Mouse (Mus musculus): ENCODE measurements around the gene Dab1. TPM values are rescaled to one million over a fixed set of nuclear protein-coding genes. Genes with fewer than 3 reads are reported as not detected.

Gene Dab1
- polyA plus RNA-seq, 1 experiment, result 1.5 TPM

DNA sequence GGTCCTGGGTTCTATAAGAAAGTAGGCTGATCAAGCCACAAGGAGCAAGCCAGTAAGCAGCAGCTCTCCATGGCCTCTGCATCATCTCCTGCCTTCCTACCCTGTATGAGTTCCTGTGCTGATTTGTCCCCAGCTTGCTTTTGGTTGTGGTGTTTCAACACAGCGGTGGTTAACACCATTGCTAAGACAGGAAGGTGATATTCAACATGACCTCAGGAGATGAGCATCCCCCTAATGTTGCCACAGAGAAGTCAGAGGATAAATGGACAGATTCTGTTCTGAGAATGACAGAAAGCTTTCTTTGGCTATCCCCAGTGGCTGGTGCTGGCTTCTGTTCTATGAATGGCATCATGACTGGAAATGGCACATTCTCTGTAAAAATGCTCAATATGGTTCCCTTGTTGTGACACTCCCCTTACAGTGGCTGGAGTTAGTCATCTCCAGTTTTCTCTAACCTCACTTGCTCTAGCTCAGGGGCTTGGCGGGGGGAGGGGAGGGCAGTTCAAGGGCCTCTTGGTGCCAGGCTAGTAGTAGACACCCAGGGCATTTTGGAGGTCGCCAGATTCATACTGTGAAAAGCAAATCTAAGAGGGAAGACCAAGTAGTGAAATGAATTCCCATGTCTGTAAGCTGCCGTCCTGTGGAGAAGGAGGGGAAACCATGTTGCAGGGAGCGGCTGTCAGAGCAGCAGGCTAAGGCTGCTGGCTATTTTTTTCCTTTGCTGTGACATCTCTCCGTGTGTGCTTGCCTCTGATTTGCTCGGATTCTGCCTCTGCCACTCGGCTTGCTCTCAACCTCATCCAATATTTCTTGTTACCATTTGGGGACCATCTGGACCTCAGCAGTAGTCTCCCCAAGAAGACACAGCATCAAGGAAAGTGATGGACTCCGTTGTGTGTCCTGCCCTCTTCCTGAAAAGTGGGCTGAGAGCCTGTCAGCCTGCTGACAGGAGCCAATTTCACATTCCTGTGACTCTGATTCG is 1086.8 kb downstream of the Dab1 start:
- H3K4me3 ChIP-seq (replicated peaks; ENCODE audit: control insufficient read depth, low read depth, low read length), result no peak overlapping the region
- TF ChIP-seq CTCF (IDR thresholded peaks at IDR 0.05; ENCODE audit: control insufficient read depth, insufficient read depth, low read length), result no peak
- TF ChIP-seq POLR2A (IDR thresholded peaks at IDR 0.05; ENCODE audit: borderline replicate concordance, control insufficient read depth, low read depth, low read length), result no peak
- no peaks in the 10 kb centered on the region for H3K4me1 ChIP-seq (ENCODE audit: control insufficient read depth, insufficient read depth, low read length)
- 64% methylated on average over 10 of the region's 10 CpGs for WGBS
- no peak overlapping the region for H3K27ac ChIP-seq (ENCODE audit: control insufficient read depth, insufficient read depth, low read depth, low read length, poor library complexity)

DNA sequence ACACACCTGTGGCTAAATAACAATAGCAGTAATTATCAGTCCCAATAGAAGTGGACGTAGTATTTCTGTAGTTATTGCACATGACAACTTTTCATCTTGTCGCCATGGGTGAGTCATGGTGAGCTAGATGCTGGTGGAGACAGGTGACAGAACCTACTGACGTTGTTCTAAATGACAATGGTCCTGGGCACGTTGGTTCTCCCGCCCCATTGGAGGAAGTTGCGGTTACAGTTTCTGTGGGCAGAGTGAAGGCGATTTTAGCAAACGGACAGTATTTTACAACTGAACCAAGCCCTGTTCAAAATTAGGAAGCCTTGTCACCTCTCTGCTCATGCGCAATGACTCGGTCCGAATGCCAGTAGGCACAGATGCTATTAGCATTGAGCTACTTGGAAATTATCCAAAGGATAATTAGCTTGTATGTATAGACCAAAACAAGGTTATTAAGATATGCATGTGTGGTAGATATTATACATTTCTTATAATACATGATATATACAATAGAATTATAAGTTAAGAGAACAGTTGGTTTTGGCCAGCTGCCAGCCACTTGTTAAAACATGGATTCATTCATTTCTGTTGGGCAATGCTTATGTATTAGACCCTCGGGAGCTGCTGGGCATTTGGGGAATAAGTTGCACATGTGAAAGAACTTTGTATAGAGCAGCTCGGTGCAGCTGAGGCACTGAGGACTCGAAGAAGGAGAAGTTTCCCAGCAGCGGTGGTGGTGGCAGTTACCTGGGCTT is 1093.4 kb downstream of the Dab1 start:
- WGBS, result 43% methylated on average over 15 of the region's 15 CpGs
- no peak overlapping the region for H3K27ac ChIP-seq (ENCODE audit: control insufficient read depth, insufficient read depth, low read depth, low read length, poor library complexity)
- TF ChIP-seq CTCF (IDR thresholded peaks at IDR 0.05; ENCODE audit: control insufficient read depth, insufficient read depth, low read length), result no peak
- no peaks in the 10 kb centered on the region; the same call in 1 of the 2 replicates for H3K4me1 ChIP-seq (ENCODE audit: control insufficient read depth, insufficient read depth, low read length)
- no peak overlapping the region for H3K4me3 ChIP-seq (replicated peaks; ENCODE audit: control insufficient read depth, low read depth, low read length)

DNA sequence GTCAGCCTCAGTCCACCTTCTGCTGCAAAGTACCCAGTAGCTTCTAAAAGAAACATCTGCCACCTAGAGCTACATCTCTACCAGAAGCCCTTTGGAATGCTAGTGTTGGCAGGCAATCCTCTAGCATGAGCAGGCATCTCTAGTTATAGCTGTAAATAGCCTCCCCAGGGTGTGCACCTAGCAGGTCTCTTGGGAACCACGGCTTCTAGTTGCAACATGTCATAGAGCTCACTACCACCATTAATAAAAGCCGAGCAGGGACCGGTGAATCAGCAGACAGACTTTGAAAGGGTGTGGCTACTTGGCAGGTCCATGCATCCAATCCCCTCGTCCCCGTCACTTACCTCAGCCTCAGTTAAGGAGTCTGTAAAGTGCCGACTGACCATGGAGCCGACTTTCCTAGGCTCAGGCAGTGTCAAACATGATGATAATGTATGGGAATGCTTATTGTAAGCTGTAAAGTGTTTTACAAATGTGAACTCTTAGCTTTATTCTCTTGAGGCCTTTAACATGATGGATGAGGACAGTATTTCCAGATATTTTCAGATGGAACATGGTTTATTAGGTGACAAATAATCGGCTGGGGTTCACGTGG is 1095.9 kb downstream of the Dab1 start:
- WGBS, result 84% methylated on average over 9 of the region's 9 CpGs
- no peak for TF ChIP-seq POLR2A (IDR thresholded peaks at IDR 0.05; ENCODE audit: borderline replicate concordance, control insufficient read depth, low read depth, low read length)
- TF ChIP-seq CTCF (IDR thresholded peaks at IDR 0.05; ENCODE audit: control insufficient read depth, insufficient read depth, low read length), result no peak
- no peaks in the 10 kb centered on the region; the same call in 1 of the 2 replicates for H3K4me1 ChIP-seq (ENCODE audit: control insufficient read depth, insufficient read depth, low read length)
- no peak overlapping the region for H3K27ac ChIP-seq (ENCODE audit: control insufficient read depth, insufficient read depth, low read depth, low read length, poor library complexity)
- no peak overlapping the region for H3K4me3 ChIP-seq (replicated peaks; ENCODE audit: control insufficient read depth, low read depth, low read length)

DNA sequence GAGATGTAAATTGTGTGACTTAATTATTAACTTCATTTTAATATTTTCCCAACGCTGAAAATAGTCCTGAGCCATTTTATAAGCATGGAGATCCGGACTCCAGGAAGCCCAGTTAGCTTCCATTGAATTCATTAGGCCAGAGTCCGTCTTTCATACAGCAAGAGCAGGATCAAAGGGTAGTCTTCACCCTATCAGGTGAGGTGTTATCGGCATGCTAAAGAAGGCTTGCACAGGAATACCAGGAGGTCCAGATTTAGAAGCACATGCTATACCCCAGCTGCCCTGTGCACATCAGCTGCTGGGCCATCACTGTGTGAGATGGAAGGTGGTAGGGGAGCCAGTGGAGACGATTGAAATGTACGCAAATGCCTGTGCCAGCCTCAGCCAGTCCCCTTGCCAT is 1096.7 kb downstream of the Dab1 start:
- Histone ChIP-seq H3K4me3 (replicated peaks; ENCODE audit: control insufficient read depth, low read depth, low read length) (no peak overlapping the region), H3K27ac (ENCODE audit: control insufficient read depth, insufficient read depth, low read depth, low read length, poor library complexity) (no peak overlapping the region), H3K4me1 (ENCODE audit: control insufficient read depth, insufficient read depth, low read length) (no peaks in the 10 kb centered on the region; the same call in 1 of the 2 replicates)
- TF ChIP-seq CTCF (IDR thresholded peaks at IDR 0.05; ENCODE audit: control insufficient read depth, insufficient read depth, low read length) (no peak), POLR2A (IDR thresholded peaks at IDR 0.05; ENCODE audit: borderline replicate concordance, control insufficient read depth, low read depth, low read length) (no peak)
- WGBS, result 80% methylated on average over 6 of the region's 6 CpGs

DNA sequence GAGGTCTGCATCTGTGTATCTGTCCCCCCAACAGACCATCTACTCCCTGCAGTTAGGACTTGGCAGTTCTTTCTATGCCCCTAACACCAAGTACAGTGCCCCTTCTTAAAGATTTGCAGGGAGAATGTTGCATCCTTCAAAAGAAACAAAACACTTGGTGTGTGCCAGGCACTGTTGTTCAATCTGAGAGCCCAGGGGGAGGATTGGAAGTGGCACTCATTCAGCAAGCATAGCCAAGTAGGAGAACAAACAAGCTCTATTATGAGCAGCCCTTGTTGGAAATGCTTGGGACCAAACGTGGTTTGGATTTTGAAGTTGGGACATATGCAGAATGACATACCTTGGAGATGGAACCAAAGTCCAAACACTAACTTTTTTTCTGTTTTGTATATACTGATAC is 1097.3 kb downstream of the Dab1 start:
- 65% methylated on average over 1 of the region's 1 CpGs for WGBS
- no peak overlapping the region for H3K4me3 ChIP-seq (replicated peaks; ENCODE audit: control insufficient read depth, low read depth, low read length)
- TF ChIP-seq POLR2A (IDR thresholded peaks at IDR 0.05; ENCODE audit: borderline replicate concordance, control insufficient read depth, low read depth, low read length) (no peak), CTCF (IDR thresholded peaks at IDR 0.05; ENCODE audit: control insufficient read depth, insufficient read depth, low read length) (no peak)
- H3K27ac ChIP-seq (ENCODE audit: control insufficient read depth, insufficient read depth, low read depth, low read length, poor library complexity), result no peak overlapping the region
- H3K4me1 ChIP-seq (ENCODE audit: control insufficient read depth, insufficient read depth, low read length), result no peaks in the 10 kb centered on the region; the same call in 1 of the 2 replicates

DNA sequence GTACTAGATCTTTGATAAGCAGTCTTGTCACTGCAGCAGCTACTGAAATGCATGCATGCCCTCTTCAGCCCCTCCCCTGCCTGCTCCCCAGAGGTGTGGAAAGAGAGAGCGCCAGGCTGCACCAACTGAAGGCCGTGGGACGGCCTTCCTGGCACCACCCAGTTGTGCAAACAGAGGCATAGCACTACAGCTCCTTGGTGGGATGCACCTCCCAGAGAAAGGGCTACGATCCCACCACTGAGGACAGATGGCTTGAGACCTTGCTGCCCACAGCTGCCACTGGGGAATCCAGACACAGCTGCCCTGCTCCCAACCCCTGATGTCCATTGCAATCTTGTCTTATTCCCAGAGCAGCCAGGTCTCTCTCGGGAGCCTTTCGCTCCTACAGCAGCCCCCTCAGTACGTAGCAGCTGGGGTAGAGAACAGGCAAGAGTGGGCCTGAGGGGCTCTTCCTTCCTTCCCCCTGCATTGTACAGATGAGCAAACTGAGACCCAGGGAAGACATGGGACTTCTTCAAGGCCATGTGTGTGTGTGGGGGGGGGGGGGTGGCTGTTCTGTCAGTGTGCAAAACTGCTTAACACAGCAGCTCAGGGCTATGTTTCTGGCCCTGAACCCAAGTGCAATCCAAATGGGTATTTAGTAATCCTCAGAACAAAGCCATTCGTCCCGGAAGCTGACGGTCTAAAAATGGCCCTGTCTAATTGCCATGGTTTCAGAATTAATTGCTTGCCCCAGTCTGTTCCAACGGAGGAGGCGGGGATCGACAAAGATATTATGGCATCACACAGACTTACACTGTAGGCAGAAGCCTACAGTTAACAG is 1100.0 kb downstream of the Dab1 start:
- 59% methylated on average over 13 of the region's 13 CpGs for WGBS
- Histone ChIP-seq H3K4me3 (replicated peaks; ENCODE audit: control insufficient read depth, low read depth, low read length) (no peak overlapping the region), H3K4me1 (ENCODE audit: control insufficient read depth, insufficient read depth, low read length) (no peaks in the 10 kb centered on the region; the same call in 1 of the 2 replicates), H3K27ac (ENCODE audit: control insufficient read depth, insufficient read depth, low read depth, low read length, poor library complexity) (no peak overlapping the region)
- TF ChIP-seq POLR2A (IDR thresholded peaks at IDR 0.05; ENCODE audit: borderline replicate concordance, control insufficient read depth, low read depth, low read length), result no peak
- TF ChIP-seq CTCF (IDR thresholded peaks at IDR 0.05; ENCODE audit: control insufficient read depth, insufficient read depth, low read length), result no peak

DNA sequence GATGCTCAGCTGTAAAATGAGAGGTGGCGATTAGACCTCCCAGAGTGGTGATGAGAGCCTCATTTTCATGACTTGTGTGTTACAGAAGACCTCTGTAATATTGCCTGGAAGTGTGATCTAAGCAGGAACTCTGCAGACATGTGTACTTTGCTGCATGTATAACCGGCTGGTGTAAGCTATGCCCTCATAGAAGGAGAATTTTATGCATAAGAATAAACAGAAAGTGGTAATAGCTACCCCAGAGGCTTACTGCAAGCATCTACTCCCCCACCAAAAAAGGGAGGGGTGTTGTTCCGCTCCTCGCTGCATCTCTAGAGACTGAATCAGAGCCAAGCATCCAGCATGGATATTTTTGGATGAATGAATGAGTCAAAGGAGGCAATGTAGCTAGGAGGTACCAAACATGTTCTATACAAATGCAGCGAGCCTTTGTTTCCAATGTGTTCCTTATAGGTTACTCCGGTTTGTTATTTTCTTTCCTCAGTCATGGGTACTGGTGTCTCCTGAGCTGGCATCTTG is 1104.4 kb downstream of the Dab1 start:
- TF ChIP-seq CTCF (IDR thresholded peaks at IDR 0.05; ENCODE audit: control insufficient read depth, insufficient read depth, low read length) (no peak), POLR2A (IDR thresholded peaks at IDR 0.05; ENCODE audit: borderline replicate concordance, control insufficient read depth, low read depth, low read length) (no peak)
- no peaks in the 10 kb centered on the region for H3K4me1 ChIP-seq (ENCODE audit: control insufficient read depth, insufficient read depth, low read length)
- no peak overlapping the region for H3K27ac ChIP-seq (ENCODE audit: control insufficient read depth, insufficient read depth, low read depth, low read length, poor library complexity)
- H3K4me3 ChIP-seq (replicated peaks; ENCODE audit: control insufficient read depth, low read depth, low read length), result no peak overlapping the region
- 83% methylated on average over 6 of the region's 6 CpGs for WGBS
